Mouse (Mus musculus) heart, embryonic 10.5 days (tissue): ENCODE measurements around the gene Prim2. TPM values are rescaled to one million over a fixed set of nuclear protein-coding genes. Genes with fewer than 3 reads are reported as not detected.
"Not testable (repeated sequence)": the region's sequence is repeated elsewhere in the genome, so short reads cannot be mapped to it uniquely, and the experiment has no call there.

Experiments
- DNase-seq: peaks from one replicate; pipeline ENCODE4 v3.0.0-alpha.2; 2017; ENCODE audit warnings: low spot score
- H3K27ac ChIP-seq: fragments of 300-500 bp; sonication (generic); 2 replicates; pipeline ENCODE4 v1.5.1; 2016; ENCODE audit warnings: mild to moderate bottlenecking
- H3K27me3 ChIP-seq: fragments of 300-500 bp; sonication (generic); 2 replicates; pipeline ENCODE4 v1.6.1; 2016; ENCODE audit warnings: mild to moderate bottlenecking; ENCODE audit not compliant: poor library complexity, insufficient read depth, severe bottlenecking
- H3K36me3 ChIP-seq: fragments of 300-500 bp; sonication (generic); 2 replicates; pipeline ENCODE4 v1.6.1; 2016; ENCODE audit warnings: mild to moderate bottlenecking, moderate library complexity
- H3K4me1 ChIP-seq: fragments of 300-500 bp; sonication (generic); 2 replicates; pipeline ENCODE4 v1.6.1; 2016; ENCODE audit warnings: mild to moderate bottlenecking
- H3K4me3 ChIP-seq: fragments of 300-500 bp; sonication (generic); 2 replicates; pipeline ENCODE4 v1.5.1; 2016; ENCODE audit warnings: mild to moderate bottlenecking, moderate library complexity
- H3K9me3 ChIP-seq: fragments of 300-500 bp; sonication (generic); 2 replicates; pipeline ENCODE4 v1.6.1; 2016; ENCODE audit warnings: mild to moderate bottlenecking, moderate library complexity
- WGBS: fragments of 180-500 bp; shearing (Covaris S2); methylation state at CpG from one replicate; pipeline ENCODE4 v1.1.7; 2016; 5-methylcytosine and 5-hydroxymethylcytosine counted together
- polyA plus RNA-seq: library from polyadenylated mRNA; unstranded; fragments of >200 nt; fragmentation: Nextera tagmentation; extraction: Ambion mirVana; gene quantifications from 2 replicates; pipeline ENCODE4 v1.2.1, GENCODE M21; 2016

The Prim2 gene
- polyA plus RNA-seq, 1 experiment from 2014 or later: 35.0 TPM

- H3K36me3 ChIP-seq: peaks cover 30% of the 10 kb centered on the region
- DNase-seq: no peak
- H3K9me3 ChIP-seq: no peaks in the 10 kb centered on the region
- H3K27ac ChIP-seq: no peak overlapping the region
- no peaks in the 10 kb centered on the region for H3K27me3 ChIP-seq
- WGBS: 89% methylated on average over 4 of the region's 4 CpGs
- H3K4me1 ChIP-seq: peaks cover 5% of the 10 kb centered on the region; the same call in 1 of the 2 replicates
- no peak overlapping the region for H3K4me3 ChIP-seq
Observed at GRCm38 (mm10) chr1:33647661-33648060, 21.9 kb downstream of the Prim2 start.

- no peaks in the 10 kb centered on the region for H3K9me3 ChIP-seq
- H3K36me3 ChIP-seq: peaks cover 30% of the 10 kb centered on the region
- DNase-seq: no peak
- peaks cover 5% of the 10 kb centered on the region; the same call in 1 of the 2 replicates for H3K4me1 ChIP-seq
- no peak overlapping the region for H3K27ac ChIP-seq
- 80% methylated on average over 4 of the region's 4 CpGs for WGBS
- no peaks in the 10 kb centered on the region for H3K27me3 ChIP-seq
- H3K4me3 ChIP-seq: no peak overlapping the region
Observed at GRCm38 (mm10) chr1:33647173-33647572, 22.4 kb downstream of the Prim2 start.

- H3K36me3 ChIP-seq: peaks cover 32% of the 10 kb centered on the region
- peaks cover 5% of the 10 kb centered on the region; the same call in 1 of the 2 replicates for H3K4me1 ChIP-seq
- H3K27ac ChIP-seq: no peak overlapping the region
- H3K9me3 ChIP-seq: no peaks in the 10 kb centered on the region
- no peak overlapping the region for H3K4me3 ChIP-seq
- no peaks in the 10 kb centered on the region for H3K27me3 ChIP-seq
- DNase-seq: no peak
- WGBS: 82% methylated on average over 1 of the region's 1 CpGs
Observed at GRCm38 (mm10) chr1:33645689-33646088, 23.9 kb downstream of the Prim2 start.

GRCm38 (mm10) chr1:33641139-33641538 is 28.5 kb downstream of the Prim2 start:
- no peak overlapping the region for H3K27ac ChIP-seq
- H3K36me3 ChIP-seq: peaks cover 36% of the 10 kb centered on the region
- no peaks in the 10 kb centered on the region for H3K27me3 ChIP-seq
- H3K4me3 ChIP-seq: no peak overlapping the region
- 91% methylated on average over 2 of the region's 2 CpGs for WGBS
- H3K4me1 ChIP-seq: peaks cover 5% of the 10 kb centered on the region; the same call in 1 of the 2 replicates
- no peak for DNase-seq
- H3K9me3 ChIP-seq: no peaks in the 10 kb centered on the region

GRCm38 (mm10) chr1:33640089-33640488 is 29.5 kb downstream of the Prim2 start:
- Histone ChIP-seq H3K4me1 (no peaks in the 10 kb centered on the region), H3K36me3 (peaks cover 36% of the 10 kb centered on the region), H3K9me3 (no peaks in the 10 kb centered on the region), H3K27ac (no peak overlapping the region), H3K4me3 (no peak overlapping the region), H3K27me3 (no peaks in the 10 kb centered on the region)
- WGBS: 87% methylated on average over 5 of the region's 5 CpGs
- DNase-seq: no peak

GRCm38 (mm10) chr1:33639234-33639633 is 30.4 kb downstream of the Prim2 start:
- DNase-seq: no peak
- Histone ChIP-seq H3K36me3 (peaks cover 37% of the 10 kb centered on the region), H3K4me3 (no peak overlapping the region), H3K9me3 (no peaks in the 10 kb centered on the region), H3K27ac (no peak overlapping the region), H3K27me3 (no peaks in the 10 kb centered on the region), H3K4me1 (no peaks in the 10 kb centered on the region)
- WGBS: 94% methylated on average over 7 of the region's 7 CpGs

GRCm38 (mm10) chr1:33637827-33638226 is 31.8 kb downstream of the Prim2 start:
- Histone ChIP-seq H3K9me3 (no peaks in the 10 kb centered on the region), H3K4me3 (no peak overlapping the region), H3K27ac (no peak overlapping the region), H3K27me3 (no peaks in the 10 kb centered on the region), H3K4me1 (no peaks in the 10 kb centered on the region), H3K36me3 (peaks cover 47% of the 10 kb centered on the region)
- DNase-seq: no peak
- WGBS: 87% methylated on average over 14 of the region's 14 CpGs

- WGBS: 86% methylated on average over 10 of the region's 10 CpGs
- Histone ChIP-seq H3K27ac (no peak overlapping the region), H3K36me3 (peaks cover 42% of the 10 kb centered on the region), H3K9me3 (no peaks in the 10 kb centered on the region), H3K4me3 (no peak overlapping the region), H3K4me1 (no peaks in the 10 kb centered on the region), H3K27me3 (no peaks in the 10 kb centered on the region)
- DNase-seq: no peak
Observed at GRCm38 (mm10) chr1:33636421-33637195, 33.0 kb downstream of the Prim2 start.

GRCm38 (mm10) chr1:33631002-33631618 is 38.5 kb downstream of the Prim2 start:
- H3K9me3 ChIP-seq, H3K4me3 ChIP-seq, H3K27me3 ChIP-seq, DNase-seq, H3K27ac ChIP-seq, H3K4me1 ChIP-seq: not testable (repeated sequence)
- WGBS: 70% methylated on average over 1 of the region's 1 CpGs
- peaks cover 40% of the 10 kb centered on the region for H3K36me3 ChIP-seq

GRCm38 (mm10) chr1:33627803-33628202 is 41.8 kb downstream of the Prim2 start:
- Histone ChIP-seq H3K27ac (no peak overlapping the region), H3K9me3 (no peaks in the 10 kb centered on the region), H3K4me3 (no peak overlapping the region), H3K36me3 (peaks cover 39% of the 10 kb centered on the region), H3K4me1 (no peaks in the 10 kb centered on the region), H3K27me3 (no peaks in the 10 kb centered on the region)
- WGBS: 85% methylated on average over 6 of the region's 6 CpGs
- DNase-seq: no peak

GRCm38 (mm10) chr1:33627070-33627469 is 42.5 kb downstream of the Prim2 start:
- Histone ChIP-seq H3K27ac (no peak overlapping the region), H3K4me1 (no peaks in the 10 kb centered on the region), H3K27me3 (no peaks in the 10 kb centered on the region), H3K4me3 (no peak overlapping the region), H3K36me3 (peaks cover 37% of the 10 kb centered on the region), H3K9me3 (no peaks in the 10 kb centered on the region)
- DNase-seq: no peak
- WGBS: 85% methylated on average over 2 of the region's 2 CpGs

GRCm38 (mm10) chr1:33624900-33625299 is 44.7 kb downstream of the Prim2 start:
- WGBS: 92% methylated on average over 6 of the region's 6 CpGs
- Histone ChIP-seq H3K4me3 (no peak overlapping the region), H3K4me1 (no peaks in the 10 kb centered on the region), H3K27me3 (no peaks in the 10 kb centered on the region), H3K9me3 (no peaks in the 10 kb centered on the region), H3K27ac (no peak overlapping the region), H3K36me3 (peaks cover 34% of the 10 kb centered on the region)
- no peak for DNase-seq

GRCm38 (mm10) chr1:33624441-33624840 is 45.2 kb downstream of the Prim2 start:
- WGBS: 75% methylated on average over 4 of the region's 4 CpGs

More at GRCm38 (mm10) chr1:33624441-33624840, 45.2 kb downstream of the Prim2 start:
- Histone ChIP-seq H3K4me1 (no peaks in the 10 kb centered on the region), H3K27me3 (no peaks in the 10 kb centered on the region), H3K4me3 (no peak overlapping the region), H3K9me3 (no peaks in the 10 kb centered on the region), H3K36me3 (peaks cover 30% of the 10 kb centered on the region), H3K27ac (no peak overlapping the region)
- DNase-seq: no peak
